Mouse (Mus musculus) limb, embryonic 15.5 days (tissue): ENCODE results near the gene Grifin. TPM values are rescaled to one million over a fixed set of nuclear protein-coding genes. Genes with fewer than 3 reads are reported as not detected.

Experiments used
- ATAC-seq: fragments of 200-750 bp; cut with Nextera tagmentation; 2 replicates; pipeline ENCODE4 v1.8.0; 2017; ENCODE audit warnings: low read depth, moderate TSS enrichment; ENCODE audit not compliant: insufficient number of reproducible peaks, low FRiP score, low TSS enrichment
- H3K27ac ChIP-seq: fragments of 300-500 bp; sonication (generic); 2 replicates; pipeline ENCODE4 v1.5.1; 2015; ENCODE audit warnings: moderate library complexity, mild to moderate bottlenecking, inconsistent platforms
- H3K27me3 ChIP-seq: fragments of 300-500 bp; sonication (generic); 2 replicates; pipeline ENCODE4 v1.6.1; 2015; ENCODE audit warnings: inconsistent platforms
- H3K36me3 ChIP-seq: fragments of 300-500 bp; sonication (generic); 2 replicates; pipeline ENCODE4 v1.6.1; 2015; ENCODE audit warnings: inconsistent platforms
- H3K4me1 ChIP-seq: fragments of 300-500 bp; sonication (generic); 2 replicates; pipeline ENCODE4 v1.6.1; 2015; ENCODE audit warnings: inconsistent platforms
- H3K4me2 ChIP-seq: fragments of 300-500 bp; sonication (generic); 2 replicates; pipeline ENCODE4 v1.6.1; 2015; ENCODE audit warnings: mild to moderate bottlenecking, inconsistent platforms
- H3K4me3 ChIP-seq: fragments of 300-500 bp; sonication (generic); 2 replicates; pipeline ENCODE4 v1.5.1; 2015; ENCODE audit warnings: mild to moderate bottlenecking, inconsistent platforms
- H3K9ac ChIP-seq: fragments of 300-500 bp; sonication (generic); 2 replicates; pipeline ENCODE4 v1.6.1; 2015; ENCODE audit warnings: inconsistent platforms
- H3K9me3 ChIP-seq: fragments of 300-500 bp; sonication (generic); 2 replicates; pipeline ENCODE4 v1.6.1; 2016; ENCODE audit warnings: inconsistent platforms
- WGBS: fragments of 180-500 bp; shearing (Covaris S2); methylation state at CpG from one replicate; pipeline ENCODE4 v1.1.7; 2015; 5-methylcytosine and 5-hydroxymethylcytosine counted together
- polyA plus RNA-seq: library from polyadenylated mRNA; unstranded; fragments of >200 nt; fragmentation: Nextera tagmentation; extraction: Ambion mirVana; gene quantifications from 2 replicates; pipeline ENCODE4 v1.2.1, GENCODE M21; 2015

Gene Grifin
- 0.31 TPM in 1 of 2 replicates, not detected in the other for polyA plus RNA-seq

- no peaks in the 10 kb centered on the region for H3K36me3 ChIP-seq
- H3K9ac ChIP-seq: no peak within 1 kb of the TSS
- WGBS: 78% methylated on average over 4 of the region's 4 CpGs
Measured at GRCm38 (mm10) chr5:140564896-140565295, at the start of gene Grifin. Gene Grifin, minus strand, starts transcription at chr5:140565071.

GRCm38 (mm10) chr5:140614141-140614540 is 49.3 kb upstream of the Grifin start:
- H3K4me3 ChIP-seq: no peak overlapping the region
- H3K36me3 ChIP-seq: peaks cover 28% of the 10 kb centered on the region
- no peak overlapping the region for H3K4me2 ChIP-seq
- 91% methylated on average over 10 of the region's 10 CpGs for WGBS
- H3K9me3 ChIP-seq: no peaks in the 10 kb centered on the region
- H3K4me1 ChIP-seq: peaks cover 39% of the 10 kb centered on the region
- H3K27ac ChIP-seq: no peak overlapping the region
- H3K27me3 ChIP-seq: peaks cover 8% of the 10 kb centered on the region; the same call in 1 of the 2 replicates
- no peak for ATAC-seq
- H3K9ac ChIP-seq: no peak overlapping the region

More at GRCm38 (mm10) chr5:140564896-140565295, at the start of gene Grifin:
- H3K9me3 ChIP-seq: no peaks in the 10 kb centered on the region
- H3K27me3 ChIP-seq: no peaks in the 10 kb centered on the region
- no peak for ATAC-seq
- no peak within 1 kb of the TSS for H3K4me3 ChIP-seq
- H3K4me1 ChIP-seq: peaks cover 54% of the 10 kb centered on the region
- H3K4me2 ChIP-seq: no peak within 1 kb of the TSS
- no peak within 1 kb of the TSS for H3K27ac ChIP-seq

GRCm38 (mm10) chr5:140612191-140612590 is 47.3 kb upstream of the Grifin start:
- Histone ChIP-seq H3K4me3 (no peak overlapping the region), H3K27me3 (peaks cover 24% of the 10 kb centered on the region), H3K27ac (no peak overlapping the region), H3K4me2 (peak overlapping the region; percentile 91; the same call in 1 of the 2 replicates), H3K36me3 (peaks cover 28% of the 10 kb centered on the region), H3K4me1 (peaks cover 57% of the 10 kb centered on the region), H3K9me3 (no peaks in the 10 kb centered on the region), H3K9ac (no peak overlapping the region)
- ATAC-seq: no peak
- WGBS: 61% methylated on average over 18 of the region's 18 CpGs

GRCm38 (mm10) chr5:140611611-140612185 is 46.8 kb upstream of the Grifin start:
- Histone ChIP-seq H3K27ac (peak overlapping the region; percentile 86), H3K4me3 (peak overlapping the region; percentile 57), H3K36me3 (peaks cover 28% of the 10 kb centered on the region), H3K9me3 (no peaks in the 10 kb centered on the region), H3K9ac (0 out of 2 replicates have a peak overlapping the region, but pooled peaks have one; percentile 8), H3K27me3 (peaks cover 29% of the 10 kb centered on the region), H3K4me2 (peak overlapping the region; percentile 91), H3K4me1 (peaks cover 60% of the 10 kb centered on the region)
- WGBS: 28% methylated on average over 15 of the region's 15 CpGs
- no peak for ATAC-seq

GRCm38 (mm10) chr5:140611021-140611583 is 46.2 kb upstream of the Grifin start:
- Histone ChIP-seq H3K4me1 (peaks cover 65% of the 10 kb centered on the region), H3K9ac (peak overlapping the region; percentile 8; the same call in 1 of the 2 replicates), H3K36me3 (peaks cover 28% of the 10 kb centered on the region), H3K4me3 (peak overlapping the region; percentile 57), H3K4me2 (peak overlapping the region; percentile 91), H3K27ac (peak overlapping the region; percentile 86), H3K27me3 (peaks cover 35% of the 10 kb centered on the region), H3K9me3 (no peaks in the 10 kb centered on the region)
- ATAC-seq: no peak
- WGBS: 10% methylated on average over 21 of the region's 21 CpGs

- Histone ChIP-seq H3K4me3 (peak overlapping the region; percentile 57), H3K27ac (peak overlapping the region; percentile 86), H3K9me3 (no peaks in the 10 kb centered on the region), H3K4me1 (peaks cover 71% of the 10 kb centered on the region), H3K4me2 (peak overlapping the region; percentile 91), H3K9ac (0 out of 2 replicates have a peak overlapping the region, but pooled peaks have one; percentile 8), H3K36me3 (peaks cover 28% of the 10 kb centered on the region), H3K27me3 (peaks cover 41% of the 10 kb centered on the region)
- peak; percentile 36 for ATAC-seq
- WGBS: under 1% methylated on average over 29 of the region's 30 CpGs
Measured at GRCm38 (mm10) chr5:140610273-140611011, 45.6 kb upstream of the Grifin start.

DNA sequence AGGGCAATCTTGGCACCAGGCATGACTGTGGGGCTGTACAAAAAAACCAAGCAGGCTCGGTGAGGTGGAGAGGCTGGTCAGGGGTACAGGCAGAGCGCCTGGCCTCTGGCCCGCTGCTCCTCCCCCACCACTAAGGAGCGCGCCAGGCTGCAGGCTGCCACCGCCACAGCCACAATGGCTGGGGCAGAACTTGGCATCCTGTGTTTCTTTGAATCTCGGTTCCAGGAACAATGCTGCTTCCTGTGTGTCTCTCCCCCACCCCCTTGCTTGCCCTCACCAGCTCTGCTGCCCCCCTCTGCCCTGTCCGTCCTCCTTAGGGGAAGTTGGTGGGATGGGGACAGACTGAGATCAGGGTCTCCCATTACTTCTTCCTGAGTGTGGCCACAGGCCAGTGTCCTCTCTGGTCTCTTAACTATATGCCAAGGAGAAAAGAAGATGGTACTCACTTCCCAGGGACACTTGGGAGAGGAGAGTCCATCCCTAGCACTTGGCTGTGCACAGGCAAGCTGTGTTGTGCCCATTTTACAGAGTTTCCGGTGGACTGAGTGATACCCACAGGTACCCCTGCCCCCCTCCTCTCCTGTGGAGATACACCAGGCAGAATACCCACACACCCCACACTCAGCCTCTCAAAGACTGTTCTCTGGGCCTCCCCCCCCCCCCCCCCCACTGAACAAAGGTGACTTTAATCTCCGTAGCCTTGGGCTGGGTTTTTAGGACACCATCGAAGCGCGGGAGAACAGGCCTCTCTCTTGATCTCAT is 44.8 kb upstream of the Grifin start:
- peaks cover 74% of the 10 kb centered on the region for H3K4me1 ChIP-seq
- no peaks in the 10 kb centered on the region for H3K9me3 ChIP-seq
- peak overlapping the region; percentile 86 for H3K27ac ChIP-seq
- peak overlapping the region; percentile 57 for H3K4me3 ChIP-seq
- 0 out of 2 replicates have a peak overlapping the region, but pooled peaks have one; percentile 24 for H3K9ac ChIP-seq
- ATAC-seq: no peak
- peaks cover 48% of the 10 kb centered on the region for H3K27me3 ChIP-seq
- peaks cover 25% of the 10 kb centered on the region for H3K36me3 ChIP-seq
- peak overlapping the region; percentile 91 for H3K4me2 ChIP-seq
- WGBS: 18% methylated on average over 13 of the region's 13 CpGs

GRCm38 (mm10) chr5:140608634-140609015 is 43.8 kb upstream of the Grifin start:
- ATAC-seq: no peak
- peak overlapping the region; percentile 29; the same call in 1 of the 2 replicates for H3K9ac ChIP-seq
- H3K4me2 ChIP-seq: peak overlapping the region; percentile 91
- peaks cover 15% of the 10 kb centered on the region for H3K36me3 ChIP-seq
- H3K27me3 ChIP-seq: peaks cover 51% of the 10 kb centered on the region
- peak overlapping the region; percentile 57 for H3K4me3 ChIP-seq
- peaks cover 74% of the 10 kb centered on the region for H3K4me1 ChIP-seq
- H3K9me3 ChIP-seq: no peaks in the 10 kb centered on the region
- WGBS: 2% methylated on average over 16 of the region's 16 CpGs
- peak overlapping the region; percentile 86 for H3K27ac ChIP-seq

DNA sequence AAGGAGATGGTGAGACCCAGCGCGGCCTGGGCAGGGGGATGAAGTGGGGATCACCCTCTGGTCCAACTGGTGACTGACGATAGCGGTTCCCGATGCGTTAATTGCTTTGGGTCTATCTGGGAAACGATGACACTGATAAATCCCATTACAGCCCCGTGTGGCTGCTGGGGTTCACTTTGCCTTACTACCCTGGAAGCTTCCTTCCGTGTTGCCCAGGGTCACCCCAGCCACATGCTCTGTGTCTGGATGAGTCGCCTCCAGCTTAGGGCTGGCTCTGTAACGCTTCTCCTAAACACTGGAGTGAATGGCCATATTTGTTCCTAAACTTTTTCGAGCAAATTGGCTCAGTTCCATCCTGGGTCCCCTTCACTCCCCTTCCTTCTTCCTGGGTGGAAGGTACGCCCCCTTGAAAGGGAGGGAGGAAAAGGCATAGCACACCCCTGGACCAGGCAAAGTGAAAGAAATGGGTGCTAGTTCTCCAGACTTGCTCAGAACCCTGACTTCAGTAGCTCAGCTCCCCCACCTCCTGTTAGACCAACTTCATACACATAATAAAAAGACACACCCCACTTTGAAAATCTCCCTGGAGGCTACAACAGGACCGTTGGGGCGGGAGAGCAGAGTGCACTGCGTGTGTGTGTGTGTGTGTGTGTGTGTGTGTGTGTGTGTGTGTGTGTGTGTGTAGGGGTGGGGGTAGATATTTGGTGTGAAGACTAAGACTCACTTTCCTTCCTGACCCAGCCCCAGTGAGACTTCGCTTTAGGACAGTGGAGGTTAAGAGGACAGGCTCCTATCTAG is 43.2 kb upstream of the Grifin start:
- 3% methylated on average over 17 of the region's 17 CpGs for WGBS
- Histone ChIP-seq H3K9me3 (no peaks in the 10 kb centered on the region), H3K4me1 (peaks cover 74% of the 10 kb centered on the region), H3K36me3 (peaks cover 9% of the 10 kb centered on the region), H3K27me3 (peaks cover 51% of the 10 kb centered on the region), H3K9ac (peak overlapping the region; percentile 48), H3K27ac (peak overlapping the region; percentile 86), H3K4me2 (peak overlapping the region; percentile 91), H3K4me3 (peak overlapping the region; percentile 57)
- no peak for ATAC-seq

- peaks cover 72% of the 10 kb centered on the region for H3K4me1 ChIP-seq
- under 1% methylated on average over 91 of the region's 91 CpGs for WGBS
- peak within 1 kb of the TSS; percentile 63 for H3K27ac ChIP-seq
- peak within 1 kb of the TSS; percentile 48 for H3K9ac ChIP-seq
- H3K4me2 ChIP-seq: peak within 1 kb of the TSS; percentile 91
- ATAC-seq: peak; percentile 53; the same call in 1 of the 2 replicates
- no peaks in the 10 kb centered on the region for H3K9me3 ChIP-seq
- peaks cover 1% of the 10 kb centered on the region; the same call in 1 of the 2 replicates for H3K36me3 ChIP-seq
- peak within 1 kb of the TSS; percentile 57 for H3K4me3 ChIP-seq
- H3K27me3 ChIP-seq: peaks cover 51% of the 10 kb centered on the region
Measured at GRCm38 (mm10) chr5:140607001-140607835, 42.3 kb upstream of the Grifin start, which contains the start of gene Lfng. Gene Lfng, plus strand, starts transcription at chr5:140607320.
